Mouse (Mus musculus) midbrain, embryonic 11.5 days (tissue): ENCODE results near the gene Prkcb. TPM values are rescaled to one million over a fixed set of nuclear protein-coding genes. Genes with fewer than 3 reads are reported as not detected.

ENCODE experiments used
- ATAC-seq: fragments of 200-750 bp; cut with Nextera tagmentation; 2 replicates; pipeline ENCODE4 v1.8.0; 2017; ENCODE audit warnings: moderate TSS enrichment, moderate library complexity; ENCODE audit not compliant: low FRiP score
- DNase-seq: peaks from one replicate; pipeline ENCODE4 v3.0.0; 2015; ENCODE audit warnings: low spot score; ENCODE audit errors: missing footprints
- H3K27ac ChIP-seq: fragments of 300-500 bp; sonication (generic); 2 replicates; pipeline ENCODE4 v1.5.1; 2014; ENCODE audit warnings: low read depth, low read length
- H3K27me3 ChIP-seq: fragments of 300-500 bp; sonication (generic); 2 replicates; pipeline ENCODE4 v1.6.1; 2014; ENCODE audit warnings: mild to moderate bottlenecking, low read length, moderate library complexity, mixed read lengths; ENCODE audit not compliant: control insufficient read depth, insufficient read depth
- H3K36me3 ChIP-seq: fragments of 300-500 bp; sonication (generic); 2 replicates; pipeline ENCODE4 v1.6.1; 2014; ENCODE audit warnings: mild to moderate bottlenecking, low read length, moderate library complexity, mixed read lengths; ENCODE audit not compliant: control insufficient read depth, insufficient read depth
- H3K4me1 ChIP-seq: fragments of 300-500 bp; sonication (generic); 2 replicates; pipeline ENCODE4 v1.6.1; 2014; ENCODE audit warnings: low read length; ENCODE audit not compliant: control insufficient read depth, insufficient read depth
- H3K4me2 ChIP-seq: fragments of 300-500 bp; sonication (generic); 2 replicates; pipeline ENCODE4 v1.6.1; 2014; ENCODE audit warnings: mild to moderate bottlenecking, moderate library complexity
- H3K4me3 ChIP-seq: fragments of 300-500 bp; sonication (generic); 2 replicates; pipeline ENCODE4 v1.5.1; 2014; ENCODE audit warnings: low read depth, low read length
- H3K9ac ChIP-seq: fragments of 300-500 bp; sonication (generic); 2 replicates; pipeline ENCODE4 v1.6.1; 2014; ENCODE audit warnings: low read length
- H3K9me3 ChIP-seq: fragments of 300-500 bp; sonication (generic); 2 replicates; pipeline ENCODE4 v1.6.1; 2016; ENCODE audit warnings: low read length; ENCODE audit not compliant: control insufficient read depth
- WGBS: fragments of 180-500 bp; shearing (Covaris S2); extraction: QIAGEN DNeasy Blood & Tissue Kit; methylation state at CpG from one replicate; pipeline ENCODE4 v1.1.7; 2014; 5-methylcytosine and 5-hydroxymethylcytosine counted together
- polyA plus RNA-seq: library from polyadenylated mRNA; unstranded; fragments of >200 nt; fragmentation: Nextera tagmentation; extraction: Ambion mirVana; gene quantifications from 2 replicates; pipeline ENCODE4 v1.2.1, GENCODE M21; 2014

Prkcb gene
- polyA plus RNA-seq, 1 experiment from 2014 or later, result 17.9 TPM

GRCm38 (mm10) chr7:122309909-122310725 is 21.6 kb downstream of the Prkcb start:
- H3K4me2 ChIP-seq, result no peak overlapping the region
- H3K4me1 ChIP-seq, result no peaks in the 10 kb centered on the region
- 83% methylated on average over 14 of the region's 14 CpGs for WGBS
- DNase-seq (no peak), ATAC-seq (no peak)
- H3K4me3 ChIP-seq, result no peak overlapping the region
- no peaks in the 10 kb centered on the region for H3K36me3 ChIP-seq
- no peak overlapping the region for H3K9ac ChIP-seq
- H3K27me3 ChIP-seq, result no peaks in the 10 kb centered on the region
- no peaks in the 10 kb centered on the region for H3K9me3 ChIP-seq
- no peak overlapping the region for H3K27ac ChIP-seq

GRCm38 (mm10) chr7:122310726-122311018 is 22.1 kb downstream of the Prkcb start:
- no peaks in the 10 kb centered on the region for H3K4me1 ChIP-seq
- H3K9ac ChIP-seq, result no peak overlapping the region
- H3K4me3 ChIP-seq, result no peak overlapping the region
- H3K36me3 ChIP-seq, result no peaks in the 10 kb centered on the region
- no peak overlapping the region for H3K27ac ChIP-seq
- no peaks in the 10 kb centered on the region for H3K9me3 ChIP-seq
- 94% methylated on average over 7 of the region's 7 CpGs for WGBS
- DNase-seq (no peak), ATAC-seq (no peak)
- H3K27me3 ChIP-seq, result no peaks in the 10 kb centered on the region
- H3K4me2 ChIP-seq, result no peak overlapping the region

- Histone ChIP-seq H3K4me3 (no peak overlapping the region), H3K4me2 (no peak overlapping the region), H3K36me3 (no peaks in the 10 kb centered on the region), H3K27me3 (no peaks in the 10 kb centered on the region), H3K9ac (no peak overlapping the region), H3K27ac (no peak overlapping the region), H3K9me3 (no peaks in the 10 kb centered on the region), H3K4me1 (no peaks in the 10 kb centered on the region)
- DNase-seq (no peak), ATAC-seq (no peak)
- WGBS, result 89% methylated on average over 12 of the region's 12 CpGs
Measured at GRCm38 (mm10) chr7:122313690-122314477, 25.3 kb downstream of the Prkcb start.

- H3K4me3 ChIP-seq, result no peak overlapping the region
- H3K4me1 ChIP-seq, result no peaks in the 10 kb centered on the region
- no peaks in the 10 kb centered on the region for H3K9me3 ChIP-seq
- no peaks in the 10 kb centered on the region for H3K36me3 ChIP-seq
- ATAC-seq, result no peak
- H3K9ac ChIP-seq, result no peak overlapping the region
- no peak overlapping the region for H3K4me2 ChIP-seq
- 87% methylated on average over 8 of the region's 8 CpGs for WGBS
- no peak for DNase-seq
- no peak overlapping the region for H3K27ac ChIP-seq
- no peaks in the 10 kb centered on the region for H3K27me3 ChIP-seq
Measured at GRCm38 (mm10) chr7:122315720-122316331, 27.3 kb downstream of the Prkcb start.

GRCm38 (mm10) chr7:122316681-122317080 is 28.1 kb downstream of the Prkcb start:
- WGBS, result 81% methylated on average over 3 of the region's 3 CpGs
- Histone ChIP-seq H3K4me3 (no peak overlapping the region), H3K27ac (no peak overlapping the region), H3K9me3 (no peaks in the 10 kb centered on the region), H3K27me3 (no peaks in the 10 kb centered on the region), H3K36me3 (no peaks in the 10 kb centered on the region), H3K4me1 (no peaks in the 10 kb centered on the region), H3K9ac (no peak overlapping the region), H3K4me2 (no peak overlapping the region)
- DNase-seq, result no peak
- no peak for ATAC-seq

- Histone ChIP-seq H3K27me3 (no peaks in the 10 kb centered on the region), H3K9me3 (no peaks in the 10 kb centered on the region), H3K4me3 (no peak overlapping the region), H3K4me2 (no peak overlapping the region), H3K36me3 (no peaks in the 10 kb centered on the region), H3K9ac (no peak overlapping the region), H3K27ac (no peak overlapping the region), H3K4me1 (no peaks in the 10 kb centered on the region)
- DNase-seq, result no peak
- no peak for ATAC-seq
Measured at GRCm38 (mm10) chr7:122317485-122317884, 28.9 kb downstream of the Prkcb start.

- Histone ChIP-seq H3K4me1 (no peaks in the 10 kb centered on the region), H3K27me3 (no peaks in the 10 kb centered on the region), H3K36me3 (no peaks in the 10 kb centered on the region), H3K4me3 (no peak overlapping the region), H3K27ac (no peak overlapping the region), H3K4me2 (no peak overlapping the region), H3K9me3 (no peaks in the 10 kb centered on the region), H3K9ac (no peak overlapping the region)
- WGBS, result 83% methylated on average over 9 of the region's 9 CpGs
- DNase-seq (no peak), ATAC-seq (no peak)
Measured at GRCm38 (mm10) chr7:122319566-122319965, 31.0 kb downstream of the Prkcb start.

GRCm38 (mm10) chr7:122320843-122321544 is 32.4 kb downstream of the Prkcb start:
- no peaks in the 10 kb centered on the region for H3K27me3 ChIP-seq

More at GRCm38 (mm10) chr7:122320843-122321544, 32.4 kb downstream of the Prkcb start:
- 92% methylated on average over 7 of the region's 7 CpGs for WGBS
- Histone ChIP-seq H3K4me1 (no peaks in the 10 kb centered on the region), H3K27ac (no peak overlapping the region), H3K9me3 (no peaks in the 10 kb centered on the region), H3K36me3 (no peaks in the 10 kb centered on the region), H3K9ac (no peak overlapping the region), H3K4me2 (no peak overlapping the region), H3K4me3 (no peak overlapping the region)
- DNase-seq, result no peak
- no peak for ATAC-seq
